Mouse (Mus musculus) c-Kit-positive CD71-positive TER-119-positive erythroid progenitor cells, embryonic 14.5 days (primary cell): ENCODE measurements around the gene Tmem132d.

Experiments
- DNase-seq: peaks from one replicate; pipeline ENCODE4 v3.0.0-alpha.2; 2013; ENCODE audit warnings: low spot score

The Tmem132d gene

DNA sequence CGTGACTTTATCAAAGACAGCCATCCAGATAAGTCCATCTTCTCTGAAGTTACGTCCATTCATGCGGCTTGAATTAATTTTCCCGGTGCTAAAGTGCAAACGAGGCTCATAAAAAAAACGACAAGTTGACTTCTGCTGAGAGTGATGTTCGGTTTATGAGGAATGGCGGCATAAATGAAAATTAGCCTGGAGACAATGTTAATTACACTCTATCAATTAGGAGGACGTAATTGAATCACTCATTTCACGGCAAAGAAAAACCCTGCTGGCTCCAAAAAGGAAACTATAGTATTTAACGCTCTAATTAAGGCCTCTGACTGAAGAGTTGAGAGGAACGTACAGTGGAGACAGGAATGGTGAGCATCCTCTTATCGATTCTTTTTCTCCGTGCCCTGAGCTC lies 503.2 kb downstream of the Tmem132d start:
- no peak for DNase-seq

DNA sequence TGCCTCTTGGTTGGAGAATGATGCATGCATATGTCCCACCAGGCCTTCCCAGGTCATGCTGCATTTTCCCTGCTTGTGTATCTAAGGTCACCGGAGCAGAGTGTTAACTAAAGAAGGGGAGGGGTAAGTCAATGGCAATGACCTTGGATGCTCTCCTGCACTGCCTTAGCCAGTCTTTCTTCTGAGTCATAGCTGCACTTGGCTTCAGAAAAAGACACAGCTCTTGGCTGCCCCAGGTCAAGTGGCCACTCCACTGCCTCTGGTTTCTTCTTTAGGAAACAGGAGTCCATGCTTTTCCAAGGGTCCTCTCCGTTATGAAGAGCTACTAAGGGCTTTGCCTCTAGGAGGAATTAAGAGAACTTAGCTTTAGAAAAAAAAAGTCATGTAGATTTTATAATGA lies 506.2 kb downstream of the Tmem132d start:
- DNase-seq = no peak

DNA sequence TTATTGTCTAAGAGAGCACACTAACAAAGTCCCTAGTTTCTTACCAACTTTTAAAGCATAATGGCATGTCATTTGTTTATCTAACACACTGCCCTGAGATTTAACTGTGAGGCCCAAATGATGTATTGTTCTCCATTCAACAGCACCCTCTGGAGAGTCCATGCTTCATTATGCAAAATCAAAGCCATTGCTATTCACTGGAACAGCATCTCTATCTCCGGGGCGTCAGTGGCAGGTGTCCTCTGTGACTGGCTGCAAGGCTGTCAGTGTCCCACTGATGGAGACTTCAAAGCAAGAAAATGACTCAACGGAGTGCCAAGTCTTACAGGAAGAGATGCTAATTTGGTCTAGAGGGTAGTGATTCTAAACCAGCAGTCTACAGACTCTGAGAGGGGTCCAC lies 508.8 kb downstream of the Tmem132d start:
- no peak for DNase-seq

DNA sequence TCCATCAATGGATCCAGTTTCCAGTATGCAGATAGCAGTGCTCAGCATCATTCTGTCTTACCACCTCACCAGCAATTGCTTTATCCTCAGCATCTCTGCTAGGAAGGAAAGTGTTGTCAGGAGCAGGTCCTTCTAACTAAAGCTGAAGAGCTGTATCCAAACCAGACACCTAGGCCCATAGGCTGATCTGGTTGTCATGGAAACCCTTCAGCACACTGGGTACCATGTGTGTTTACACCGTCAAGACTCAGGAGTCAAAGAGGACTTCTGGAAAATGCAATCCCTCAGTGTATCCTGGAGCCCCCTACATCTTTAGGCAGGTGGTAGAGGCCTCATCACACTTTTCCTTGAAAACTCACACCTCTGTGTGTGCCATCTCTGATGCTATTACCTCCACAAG lies 513.7 kb downstream of the Tmem132d start:
- DNase-seq = no peak

DNA sequence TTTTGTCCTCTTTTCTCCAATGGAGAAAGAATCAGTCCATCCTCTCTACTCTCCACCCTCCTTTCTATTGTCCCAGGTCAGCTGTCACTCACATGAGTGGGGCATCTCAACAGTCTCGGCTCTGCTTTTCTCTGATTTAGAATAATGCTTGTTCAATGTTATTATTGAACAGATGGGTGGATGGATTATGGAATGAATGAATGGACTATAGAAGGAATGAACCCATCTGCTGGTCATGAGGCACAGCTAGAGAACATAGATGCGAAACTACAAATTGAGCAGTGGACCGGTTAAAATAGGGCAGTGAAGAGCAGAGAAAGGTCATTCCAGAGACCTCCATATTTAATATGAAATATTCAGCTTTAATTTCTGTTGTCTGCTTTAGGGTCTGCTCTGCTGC lies 514.5 kb downstream of the Tmem132d start:
- no peak for DNase-seq

DNA sequence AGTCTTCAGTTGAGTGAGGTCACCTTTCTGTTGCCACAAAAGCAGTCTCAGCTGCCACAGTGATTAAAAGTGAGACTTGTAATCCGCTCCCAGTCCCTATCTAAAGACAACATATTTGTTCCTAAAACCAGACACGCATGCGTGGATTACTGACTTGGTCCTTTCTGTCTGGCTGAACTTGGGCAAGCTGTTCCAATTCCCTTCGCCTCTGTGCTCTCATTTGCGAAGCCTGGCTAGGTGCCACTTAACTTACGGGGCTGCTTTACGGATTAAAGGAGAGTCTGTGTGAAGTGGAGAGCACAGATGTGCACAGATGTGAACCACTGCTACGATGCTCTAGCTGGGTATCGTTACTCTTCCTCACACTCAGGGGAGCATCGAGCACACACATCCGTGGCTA lies 518.7 kb downstream of the Tmem132d start:
- no peak for DNase-seq

DNA sequence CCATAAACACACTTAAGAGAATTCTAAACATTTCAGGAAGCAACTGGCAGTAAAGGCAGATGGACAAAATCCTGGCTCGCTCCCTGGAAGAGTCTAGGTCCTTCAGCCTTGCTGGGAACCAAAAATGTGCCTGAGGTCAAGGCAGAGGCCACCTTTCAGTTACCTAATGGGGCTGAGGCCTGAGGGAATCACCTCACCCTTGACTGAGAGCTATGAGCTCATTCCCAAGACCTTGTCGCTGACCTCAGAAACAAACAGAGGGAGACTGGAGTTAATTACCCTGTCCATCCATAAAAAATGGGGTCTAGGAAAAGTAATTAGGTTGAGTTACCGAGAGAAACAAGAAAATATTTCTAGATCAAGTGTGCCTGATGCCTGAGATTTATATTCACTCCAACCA lies 521.3 kb downstream of the Tmem132d start:
- no peak for DNase-seq

DNA sequence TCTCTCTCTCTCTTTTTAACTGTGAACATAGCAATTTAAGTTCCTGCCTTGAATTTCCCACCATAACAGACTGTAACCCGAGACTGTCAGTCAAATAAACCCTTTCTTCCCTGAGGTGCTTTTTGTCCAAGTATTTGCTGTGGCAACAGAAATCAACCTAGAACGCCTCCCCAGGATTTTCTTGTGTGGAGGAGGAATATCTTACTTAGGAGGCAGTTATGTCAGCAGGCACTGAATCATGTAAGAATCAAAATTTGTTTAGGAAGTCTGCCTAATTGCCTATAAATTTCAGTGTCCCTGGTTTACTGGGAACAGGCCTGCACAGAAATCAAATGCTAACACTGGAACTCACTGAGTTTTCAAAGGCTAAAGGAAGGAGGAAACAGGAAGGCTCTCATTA lies 522.5 kb downstream of the Tmem132d start:
- DNase-seq = no peak

DNA sequence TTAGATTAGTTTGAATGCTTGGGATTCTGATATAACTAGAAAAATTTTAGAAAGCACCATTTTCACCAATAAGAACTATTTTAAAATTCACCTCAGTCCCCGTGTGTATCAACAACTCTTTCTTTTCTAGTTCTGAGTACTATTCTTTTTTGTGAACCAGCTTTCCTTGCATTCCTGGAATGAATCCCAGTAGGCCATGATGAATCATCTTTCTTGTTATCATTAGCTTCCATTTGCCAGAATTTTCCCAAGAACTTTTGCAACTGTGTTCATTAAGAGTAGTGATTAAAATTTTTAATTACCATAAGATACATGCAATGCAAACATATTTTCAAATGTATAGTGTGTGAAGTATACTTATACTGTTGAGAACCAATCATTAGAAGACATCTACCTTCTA lies 537.7 kb downstream of the Tmem132d start:
- no peak for DNase-seq

DNA sequence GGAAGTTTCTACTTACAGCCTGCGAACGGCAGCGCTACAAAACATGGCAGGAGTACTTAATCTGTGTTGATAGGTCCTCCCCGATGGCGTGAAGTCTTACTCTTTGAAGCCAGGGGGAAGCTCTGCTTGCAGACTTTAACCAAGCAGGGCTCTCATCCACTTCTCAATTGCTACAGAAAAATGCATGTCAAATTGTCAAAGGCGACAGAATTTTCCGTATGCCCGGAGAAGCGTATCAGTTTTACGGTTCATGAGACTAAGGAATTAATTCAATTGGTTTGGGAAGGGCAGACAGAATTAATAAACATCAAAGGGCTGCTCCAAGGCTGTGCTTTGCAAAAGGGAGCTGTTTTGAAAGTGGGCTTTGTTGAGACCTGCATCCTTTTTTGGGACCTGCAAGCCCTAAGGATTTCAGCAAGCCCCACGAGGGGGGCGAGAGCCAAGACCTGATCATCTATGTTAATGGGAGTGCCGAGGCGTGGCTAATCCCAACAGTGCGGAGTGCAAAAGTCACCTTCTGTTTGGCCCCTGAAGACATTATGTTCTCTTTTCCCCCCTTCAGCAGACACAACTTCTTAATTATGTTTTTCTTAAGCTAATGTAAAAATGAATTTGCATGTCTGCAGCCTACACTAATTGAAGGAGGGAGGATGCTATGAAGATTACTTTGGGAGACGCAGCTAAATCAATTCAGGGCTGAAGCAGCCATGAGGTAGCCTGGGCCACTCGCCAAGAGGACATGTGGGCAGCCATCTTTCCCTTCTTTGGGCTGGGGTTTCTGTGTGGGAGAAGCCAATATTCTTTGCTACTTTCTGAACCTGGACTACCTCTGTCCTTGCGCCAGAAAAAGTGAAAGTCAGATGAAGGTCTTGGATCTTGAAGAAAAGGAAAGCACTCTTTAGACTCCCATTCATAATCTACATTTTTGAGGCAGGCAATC lies 547.0 kb downstream of the Tmem132d start:
- no peak for DNase-seq

DNA sequence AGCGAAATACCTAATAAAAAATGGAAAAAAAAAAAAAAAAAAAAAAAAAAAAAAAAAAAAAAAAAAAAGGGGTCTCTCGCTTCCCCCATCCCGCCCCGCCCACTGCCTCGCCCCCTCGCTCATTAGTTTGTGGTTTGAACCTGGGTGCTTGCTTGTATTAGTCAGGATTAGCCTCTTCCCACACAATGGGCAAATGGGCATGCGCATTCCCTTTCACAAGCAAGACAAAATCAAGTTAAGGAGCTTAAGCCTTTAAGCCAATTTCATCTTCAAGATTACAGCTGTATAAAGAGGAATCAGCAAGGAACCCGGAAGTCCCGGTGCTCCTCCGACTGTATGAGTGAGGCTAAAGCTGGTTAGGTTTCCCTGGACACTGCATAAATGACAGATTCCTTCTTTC lies 549.9 kb downstream of the Tmem132d start:
- DNase-seq = no peak

DNA sequence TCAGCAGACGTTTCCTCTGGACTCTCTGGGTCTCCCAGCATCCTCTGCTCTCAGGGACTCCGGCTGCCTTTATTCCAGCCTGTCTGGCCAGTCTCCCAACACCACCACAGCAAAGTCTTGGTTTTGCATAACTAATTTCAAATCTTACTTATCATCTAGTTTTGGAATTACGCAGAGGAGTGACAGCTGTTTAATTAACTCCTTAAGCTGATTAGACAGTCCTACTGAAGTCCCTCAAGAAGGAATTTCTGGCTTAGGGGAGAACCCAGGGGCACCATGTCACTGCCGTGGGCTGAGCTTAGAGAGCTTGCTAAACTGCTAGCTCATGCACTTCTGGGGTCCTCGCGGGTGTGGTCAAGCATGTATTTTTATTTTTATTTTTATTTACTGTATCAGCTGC lies 558.4 kb downstream of the Tmem132d start:
- DNase-seq = no peak

DNA sequence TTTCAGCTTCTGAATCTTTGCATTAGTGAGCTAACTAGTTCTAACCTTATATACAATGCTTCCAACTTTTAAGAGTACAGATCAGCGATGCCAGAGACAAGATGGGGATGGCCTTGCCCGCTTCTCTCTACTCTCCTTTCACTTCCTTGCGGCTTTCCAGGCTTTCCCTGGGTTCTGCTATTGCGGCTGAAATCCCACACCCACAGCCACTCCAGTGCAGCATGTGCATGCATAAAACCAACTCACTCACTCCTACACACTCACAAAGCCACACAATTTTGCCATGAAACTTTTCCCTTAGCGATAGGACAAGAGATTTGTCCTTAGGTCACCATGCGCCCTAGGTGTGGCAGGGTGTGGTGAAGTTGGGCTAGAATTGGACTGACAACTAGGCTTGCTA lies 567.7 kb downstream of the Tmem132d start:
- DNase-seq = no peak

DNA sequence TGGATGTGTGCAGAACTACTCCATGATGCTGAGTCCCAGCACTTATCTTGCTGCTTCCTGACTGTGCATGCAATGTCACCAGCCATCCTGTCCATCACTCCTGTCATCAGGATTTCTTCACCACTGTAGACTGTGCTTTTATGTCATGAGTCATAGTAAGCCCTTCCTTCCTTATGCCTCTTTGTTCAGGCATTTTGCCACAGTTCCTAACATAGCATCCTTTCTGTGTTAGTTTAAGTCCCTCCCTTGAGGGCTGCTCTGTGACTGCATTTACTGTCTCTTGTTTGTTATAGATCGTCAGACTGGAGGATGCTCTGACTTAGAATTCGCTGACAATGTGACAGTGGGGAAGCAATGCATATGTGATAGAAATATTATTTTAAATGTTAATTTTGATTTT lies 573.2 kb downstream of the Tmem132d start:
- DNase-seq = no peak

DNA sequence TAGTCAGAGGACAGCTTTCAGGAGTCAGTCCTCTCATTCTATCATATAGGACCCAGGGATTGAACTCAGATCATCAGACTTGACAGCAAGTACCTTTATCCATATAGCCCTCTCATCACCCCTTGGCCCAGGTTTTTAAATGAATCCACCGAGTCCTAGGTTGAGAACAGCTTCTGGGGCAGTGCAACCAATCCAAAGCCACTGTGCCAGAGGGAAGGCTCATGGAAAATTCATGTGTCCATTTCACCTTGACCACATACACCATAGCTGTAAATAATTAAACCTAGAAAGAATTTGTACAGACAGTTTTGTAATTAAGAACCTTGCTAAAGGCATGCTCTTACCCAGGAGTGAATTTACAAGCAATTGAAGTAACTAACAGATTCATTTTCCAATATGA lies 580.6 kb downstream of the Tmem132d start:
- no peak for DNase-seq

DNA sequence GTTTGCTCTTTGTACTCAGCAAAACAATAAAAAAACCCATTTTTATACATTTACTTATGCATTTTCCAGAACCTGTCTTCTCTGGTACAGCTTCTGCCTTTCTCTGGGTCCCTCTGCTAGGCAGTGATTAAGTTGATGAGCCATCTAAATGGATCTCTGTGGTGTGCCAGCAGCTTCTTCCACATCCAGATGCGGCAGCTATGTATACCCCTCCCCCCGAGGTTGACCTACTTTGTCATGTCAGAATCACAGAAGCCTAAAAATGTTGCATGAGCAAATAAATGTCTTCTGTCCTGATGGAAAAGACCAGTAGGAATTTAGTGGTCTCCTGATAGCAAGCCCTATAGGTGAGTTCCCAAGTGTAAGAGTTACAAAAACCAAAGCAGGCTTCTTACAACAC lies 601.1 kb downstream of the Tmem132d start:
- DNase-seq = no peak

DNA sequence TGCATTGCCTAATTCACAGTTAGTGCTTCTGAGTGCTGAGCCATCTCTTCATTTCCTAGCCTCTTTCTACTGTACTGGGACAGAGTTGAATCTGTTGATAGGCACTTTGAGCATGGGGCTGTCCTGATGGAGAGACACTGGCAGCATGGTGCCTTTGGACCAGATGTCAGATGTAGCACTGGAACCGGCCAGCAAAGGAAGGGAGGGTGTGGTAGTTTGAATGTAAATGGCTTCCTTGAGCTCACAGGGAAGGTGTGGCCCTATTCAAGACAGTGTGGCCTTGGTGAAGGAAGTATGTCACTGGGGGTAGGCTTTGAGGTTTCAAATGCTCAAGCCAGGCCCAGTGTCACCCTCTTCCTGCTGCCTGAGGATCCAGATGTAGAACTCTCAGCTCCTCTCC lies 602.0 kb downstream of the Tmem132d start:
- no peak for DNase-seq

DNA sequence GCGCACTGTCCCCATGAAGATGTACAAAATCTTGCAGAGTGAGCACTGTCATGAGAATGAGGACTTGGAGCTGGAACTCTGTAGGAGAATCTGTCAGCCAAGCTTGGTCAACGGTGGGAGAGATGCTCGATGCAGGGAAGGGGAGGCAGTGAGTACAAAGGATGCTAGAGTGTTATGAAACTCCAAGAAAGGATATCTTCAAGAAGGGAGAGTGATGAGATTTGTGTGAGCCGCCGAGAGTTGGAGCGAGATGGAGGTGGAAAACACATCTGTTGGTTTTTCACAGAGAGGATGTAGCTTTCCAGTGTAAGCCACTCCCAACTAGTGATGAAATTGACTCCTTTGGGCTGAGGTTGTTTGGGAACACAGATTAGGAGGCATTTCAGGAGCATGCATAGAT lies 604.1 kb downstream of the Tmem132d start:
- no peak for DNase-seq

DNA sequence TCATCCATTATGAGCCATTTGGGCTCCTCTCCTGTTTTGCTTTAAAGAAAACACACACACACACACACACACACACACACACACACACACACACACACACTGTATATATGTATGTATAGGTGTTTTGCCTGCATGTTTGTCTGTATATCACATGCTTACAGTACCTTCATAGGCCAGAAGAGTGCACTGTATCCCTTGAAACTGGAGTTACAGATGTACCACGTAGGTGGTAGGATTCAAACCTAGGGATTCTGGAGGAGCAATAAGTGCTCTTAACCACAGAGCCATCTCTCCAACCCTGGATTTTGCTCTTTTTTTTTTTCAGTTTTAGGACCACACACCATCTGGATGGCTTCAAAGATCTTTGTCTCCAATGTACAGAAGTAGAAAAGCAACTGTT lies 610.9 kb downstream of the Tmem132d start:
- no peak for DNase-seq

DNA sequence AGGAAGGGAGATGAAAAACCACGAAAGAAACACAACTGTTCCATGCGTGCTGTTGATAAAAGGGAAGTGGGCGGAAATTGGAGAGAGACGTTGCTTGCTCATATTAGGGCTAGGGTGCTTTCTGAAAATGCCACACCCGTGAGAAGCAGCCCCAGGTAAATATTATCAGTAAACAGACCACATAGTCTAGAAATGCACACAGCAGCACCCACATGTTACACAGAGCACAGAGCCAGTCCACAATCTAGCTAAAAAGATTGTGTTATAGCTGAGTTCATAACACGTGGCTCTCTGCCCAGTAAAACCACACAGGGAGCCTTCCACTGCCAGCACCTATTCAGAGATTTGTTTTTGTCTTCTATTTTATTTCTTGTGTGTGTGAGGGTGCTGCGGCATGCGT lies 617.6 kb downstream of the Tmem132d start:
- DNase-seq = peak; percentile 27

DNA sequence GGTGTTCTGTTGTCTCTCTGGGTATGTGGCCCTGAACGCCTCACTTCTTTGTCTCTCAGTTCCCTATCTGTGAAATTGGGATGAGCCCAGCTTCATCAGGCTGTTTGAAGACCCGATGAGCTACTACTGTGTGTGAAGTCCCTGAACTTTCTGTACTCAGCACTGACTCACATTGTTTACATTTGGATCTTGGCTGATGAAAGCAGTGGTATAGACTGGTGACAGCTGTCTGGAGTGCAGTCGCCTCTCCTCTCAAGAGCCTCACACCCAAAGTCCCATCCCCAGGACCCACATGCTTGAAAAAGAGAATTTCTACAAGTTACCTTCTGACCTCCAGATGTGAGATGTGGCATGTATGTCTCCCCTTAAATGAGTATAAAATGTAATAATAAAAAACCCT lies 625.5 kb downstream of the Tmem132d start:
- DNase-seq = no peak

DNA sequence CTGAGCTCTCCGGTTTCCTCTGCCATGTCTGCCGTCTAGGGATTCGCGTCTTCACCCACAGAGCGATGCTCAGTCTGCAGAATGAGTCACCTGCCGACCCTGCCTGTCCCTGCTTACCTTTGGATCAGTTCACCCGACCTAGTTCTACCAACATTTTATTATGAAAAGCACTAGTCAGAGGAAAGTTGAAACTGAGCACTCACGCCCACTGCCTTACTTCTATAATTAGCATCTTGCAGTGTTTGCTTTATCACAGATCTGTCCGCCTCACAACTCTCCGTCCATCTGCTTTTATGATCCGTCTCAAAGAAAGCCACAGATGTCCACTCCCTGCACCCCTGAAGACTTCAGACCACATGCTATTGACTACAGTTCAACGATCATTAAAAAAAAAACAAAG lies 626.0 kb downstream of the Tmem132d start:
- DNase-seq = no peak

DNA sequence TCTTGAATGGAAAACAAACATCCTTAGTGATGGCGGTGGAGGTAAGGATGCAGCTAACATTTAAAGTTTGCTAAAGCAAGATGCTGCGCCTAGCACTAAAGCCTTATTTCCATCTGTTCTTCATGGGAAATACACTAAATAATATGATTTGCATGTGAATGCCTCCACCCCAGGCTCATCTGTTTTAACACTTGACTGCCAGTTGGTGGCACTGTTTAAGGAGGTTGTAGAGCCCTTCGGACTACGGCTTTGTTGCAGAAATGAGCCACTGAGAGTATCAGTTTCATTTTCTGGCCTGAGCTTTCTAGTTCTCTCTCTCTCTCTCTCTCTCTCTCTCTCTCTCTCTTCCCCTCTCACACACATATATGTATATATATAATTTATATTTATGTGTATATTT lies 632.0 kb downstream of the Tmem132d start:
- no peak for DNase-seq

DNA sequence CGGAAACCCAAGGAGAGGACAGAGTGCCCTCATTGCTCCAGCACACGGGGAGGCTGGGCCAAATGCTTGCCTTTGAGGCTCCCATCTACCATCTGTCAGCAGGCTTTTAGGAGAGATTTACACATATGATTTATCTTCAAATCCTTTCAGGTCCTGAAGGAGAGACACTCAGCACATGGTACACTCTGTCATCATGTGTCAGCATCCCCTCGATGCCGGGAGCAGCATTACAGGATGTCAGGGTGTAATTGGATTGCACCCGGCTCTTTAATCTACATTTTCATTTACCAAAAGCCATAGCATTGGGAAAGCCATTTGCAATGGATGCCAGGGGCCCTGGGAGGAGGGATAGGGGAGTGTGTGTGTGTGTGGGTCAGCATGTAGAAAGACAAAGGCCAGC lies 651.7 kb downstream of the Tmem132d start:
- DNase-seq = no peak
